Mouse (Mus musculus): ENCODE measurements around the gene Prr29. TPM values are rescaled to one million over a fixed set of nuclear protein-coding genes. Genes with fewer than 3 reads are reported as not detected.

Gene Prr29
- polyA plus RNA-seq, 1 experiment from 2014 or later: not detected

GRCm38 (mm10) chr11:106417860-106418259 is 52.6 kb downstream of the Prr29 start:
- H3K4me2 ChIP-seq (ENCODE audit: low read depth, low read length): no peak overlapping the region

DNA sequence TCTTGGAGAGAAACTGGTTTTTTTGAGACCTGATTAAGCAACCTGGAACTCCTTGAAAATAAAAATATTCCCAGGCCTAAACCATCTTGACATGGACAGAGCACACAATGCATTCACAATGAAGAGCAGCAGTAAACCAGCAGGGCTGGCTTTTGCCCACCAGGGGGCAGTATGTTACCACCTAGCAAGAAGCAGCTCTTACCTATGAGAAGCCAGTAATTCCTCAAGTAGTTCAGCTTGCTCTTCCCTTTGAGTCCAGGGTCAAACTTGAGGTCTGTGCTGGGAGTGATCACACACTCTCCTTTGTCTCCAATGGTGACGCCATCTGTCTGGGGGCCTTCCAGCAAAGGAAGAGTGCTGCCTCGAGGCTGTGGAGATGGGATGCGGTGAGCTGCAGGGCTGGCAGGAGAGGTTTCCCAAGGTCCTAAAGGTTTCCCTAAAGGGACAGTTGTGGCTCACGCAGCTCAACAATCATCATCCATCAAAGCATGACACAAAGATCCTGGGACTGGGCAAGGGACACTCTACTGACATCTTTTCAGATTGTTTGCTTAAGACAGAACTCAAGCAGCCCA is 53.4 kb downstream of the Prr29 start:
- no peaks in the 10 kb centered on the region for H3K9me3 ChIP-seq (ENCODE audit: low read length)
- ATAC-seq (peak; percentile 73), DNase-seq (peak; percentile 89)
- H3K9ac ChIP-seq (replicated peaks): no peak overlapping the region
- no peak overlapping the region for H3K4me3 ChIP-seq (ENCODE audit: low read depth, low read length)
- TF ChIP-seq CTCF (IDR thresholded peaks at IDR 0.05; ENCODE audit: low read depth) (peak; percentile 99), EP300 (IDR thresholded peaks at IDR 0.05; ENCODE audit: low read depth) (no peak)
- H3K4me1 ChIP-seq (ENCODE audit: insufficient read depth): peaks cover 14% of the 10 kb centered on the region
- no peaks in the 10 kb centered on the region for H3K27me3 ChIP-seq (ENCODE audit: insufficient read depth, low read length)
- 44% methylated on average over 4 of the region's 4 CpGs for WGBS (ENCODE audit: insufficient replicate concordance)
- no peak overlapping the region for H3K4me2 ChIP-seq (ENCODE audit: low read depth, low read length)
- peaks cover 24% of the 10 kb centered on the region for H3K36me3 ChIP-seq (replicated peaks; ENCODE audit: insufficient read depth, low read length)
- H3K27ac ChIP-seq (ENCODE audit: low read depth): no peak overlapping the region

More at GRCm38 (mm10) chr11:106417860-106418259, 52.6 kb downstream of the Prr29 start:
- Histone ChIP-seq H3K4me1 (ENCODE audit: insufficient read depth) (peaks cover 14% of the 10 kb centered on the region), H3K27me3 (ENCODE audit: insufficient read depth, low read length) (no peaks in the 10 kb centered on the region), H3K4me3 (ENCODE audit: low read depth, low read length) (no peak overlapping the region), H3K27ac (ENCODE audit: low read depth) (no peak overlapping the region), H3K9me3 (ENCODE audit: low read length) (no peaks in the 10 kb centered on the region), H3K9ac (replicated peaks) (no peak overlapping the region), H3K36me3 (replicated peaks; ENCODE audit: insufficient read depth, low read length) (peaks cover 25% of the 10 kb centered on the region)
- TF ChIP-seq CTCF (IDR thresholded peaks at IDR 0.05; ENCODE audit: low read depth) (no peak), EP300 (IDR thresholded peaks at IDR 0.05; ENCODE audit: low read depth) (no peak)
- ATAC-seq (no peak), DNase-seq (no peak)
- WGBS (ENCODE audit: insufficient replicate concordance): 58% methylated on average over 2 of the region's 2 CpGs

DNA sequence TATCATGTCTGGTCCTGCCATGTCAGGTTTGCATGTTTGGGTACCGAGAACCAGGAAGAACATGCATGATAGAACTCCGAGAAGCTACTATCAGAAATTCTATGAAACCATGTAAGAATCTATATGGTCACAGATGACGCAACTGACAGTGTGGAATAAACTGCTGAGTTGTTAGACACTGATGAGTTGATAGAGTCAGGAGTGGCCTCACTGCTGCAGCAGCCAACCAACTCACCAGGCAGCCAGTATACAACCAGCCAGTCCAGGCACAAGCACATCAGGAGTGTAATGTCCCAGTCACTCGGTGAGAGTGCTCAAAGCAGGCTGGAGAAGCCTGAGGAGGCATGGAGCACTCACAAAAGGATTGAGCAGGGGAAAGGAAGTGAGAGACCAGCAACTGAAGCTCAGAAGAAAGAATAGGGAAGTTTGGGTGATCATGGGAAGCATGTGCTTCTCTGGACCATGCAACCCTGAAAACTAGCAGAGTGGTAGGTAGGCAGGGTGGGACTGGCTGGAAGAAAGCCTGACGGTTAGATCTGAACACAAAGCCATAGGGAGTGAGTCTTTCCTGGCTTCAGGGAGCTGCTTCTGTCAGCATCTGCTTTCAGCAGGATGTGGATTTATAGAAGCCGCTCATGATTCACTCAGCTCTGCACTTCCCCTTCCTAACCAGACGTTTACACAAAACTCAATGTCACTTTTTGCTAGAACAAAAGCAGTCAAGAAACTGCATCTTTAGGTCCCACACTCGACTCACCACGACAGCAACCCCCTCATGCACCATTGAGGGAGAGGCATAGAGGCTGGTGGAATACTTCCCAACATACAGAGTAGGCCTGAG is 54.2 kb downstream of the Prr29 start:
- peaks cover 19% of the 10 kb centered on the region for H3K36me3 ChIP-seq (replicated peaks; ENCODE audit: insufficient read depth, low read length)

DNA sequence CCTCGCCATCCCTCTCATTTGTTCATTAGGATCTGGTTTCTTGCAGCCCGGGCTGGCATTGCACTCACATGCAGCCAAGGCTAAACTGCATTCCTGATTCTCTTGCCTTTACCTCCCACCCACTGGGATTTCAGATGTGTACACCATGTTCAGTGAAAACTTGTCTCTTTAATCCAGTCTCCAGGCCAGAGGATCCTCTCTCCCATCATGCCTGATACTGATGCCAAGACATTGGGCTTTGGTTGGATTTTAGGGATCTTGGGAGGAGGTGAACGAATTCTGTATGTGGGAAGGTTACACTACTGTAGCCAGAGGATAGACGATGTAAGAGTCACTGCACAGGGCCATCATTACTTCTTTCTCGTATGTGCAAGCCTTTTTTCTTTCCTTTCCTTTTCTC is 59.9 kb downstream of the Prr29 start:
- ATAC-seq (no peak), DNase-seq (no peak)
- TF ChIP-seq EP300 (IDR thresholded peaks at IDR 0.05; ENCODE audit: low read depth) (no peak), CTCF (IDR thresholded peaks at IDR 0.05; ENCODE audit: low read depth) (no peak)
- H3K4me2 ChIP-seq (ENCODE audit: low read depth, low read length): no peak overlapping the region
- H3K9ac ChIP-seq (replicated peaks): no peak overlapping the region
- WGBS (ENCODE audit: insufficient replicate concordance): 83% methylated on average over 5 of the region's 5 CpGs
- H3K4me3 ChIP-seq (ENCODE audit: low read depth, low read length): no peak overlapping the region
- no peak overlapping the region for H3K27ac ChIP-seq (ENCODE audit: low read depth)
- no peaks in the 10 kb centered on the region for H3K9me3 ChIP-seq (ENCODE audit: low read length)
- H3K27me3 ChIP-seq (ENCODE audit: insufficient read depth, low read length): no peaks in the 10 kb centered on the region
- H3K4me1 ChIP-seq (ENCODE audit: insufficient read depth): peaks cover 23% of the 10 kb centered on the region
- peaks cover 25% of the 10 kb centered on the region for H3K36me3 ChIP-seq (replicated peaks; ENCODE audit: insufficient read depth, low read length)

More for the DNA sequence above, 54.2 kb downstream of the Prr29 start:
- no peak overlapping the region for H3K4me3 ChIP-seq (ENCODE audit: low read depth, low read length)
- H3K27ac ChIP-seq (ENCODE audit: low read depth): peak overlapping the region; percentile 64
- 0 out of 2 replicates have a peak, but pooled peaks have one; percentile 14 for ATAC-seq
- peaks cover 10% of the 10 kb centered on the region for H3K4me1 ChIP-seq (ENCODE audit: insufficient read depth)
- H3K9ac ChIP-seq (replicated peaks): no peak overlapping the region
- H3K9me3 ChIP-seq (ENCODE audit: low read length): no peaks in the 10 kb centered on the region
- no peak for DNase-seq
- TF ChIP-seq EP300 (IDR thresholded peaks at IDR 0.05; ENCODE audit: low read depth) (no peak), CTCF (IDR thresholded peaks at IDR 0.05; ENCODE audit: low read depth) (no peak)
- H3K4me2 ChIP-seq (ENCODE audit: low read depth, low read length): no peak overlapping the region
- H3K27me3 ChIP-seq (ENCODE audit: insufficient read depth, low read length): no peaks in the 10 kb centered on the region
- WGBS (ENCODE audit: insufficient replicate concordance): 38% methylated on average over 9 of the region's 9 CpGs

DNA sequence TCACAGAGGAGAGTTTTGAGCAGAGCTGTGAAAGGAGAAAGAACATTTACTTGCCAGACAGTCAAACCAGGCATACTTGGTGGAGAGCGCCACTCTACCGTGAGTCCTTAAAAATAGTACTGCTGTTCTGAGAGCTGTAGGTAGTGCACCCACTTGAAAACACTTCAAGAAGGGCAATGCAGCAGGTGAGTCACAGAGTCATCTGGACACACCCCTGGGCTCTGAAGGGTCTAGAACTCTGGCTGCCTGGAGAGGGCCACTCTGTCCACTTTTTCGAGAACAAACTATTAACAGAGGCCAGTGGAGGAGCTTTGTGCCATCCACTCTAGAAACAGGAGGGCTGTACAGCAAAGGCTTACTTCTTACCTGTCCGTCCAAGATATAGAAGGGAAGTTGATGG is 61.2 kb downstream of the Prr29 start:
- H3K4me1 ChIP-seq (ENCODE audit: insufficient read depth): peaks cover 24% of the 10 kb centered on the region
- no peak overlapping the region for H3K4me3 ChIP-seq (ENCODE audit: low read depth, low read length)
- no peaks in the 10 kb centered on the region for H3K27me3 ChIP-seq (ENCODE audit: insufficient read depth, low read length)
- ATAC-seq: no peak
- H3K27ac ChIP-seq (ENCODE audit: low read depth): no peak overlapping the region
- 91% methylated on average over 4 of the region's 4 CpGs for WGBS (ENCODE audit: insufficient replicate concordance)
- H3K9me3 ChIP-seq (ENCODE audit: low read length): no peaks in the 10 kb centered on the region
- H3K36me3 ChIP-seq (replicated peaks; ENCODE audit: insufficient read depth, low read length): peaks cover 25% of the 10 kb centered on the region
- no peak for DNase-seq
- TF ChIP-seq EP300 (IDR thresholded peaks at IDR 0.05; ENCODE audit: low read depth) (no peak), CTCF (IDR thresholded peaks at IDR 0.05; ENCODE audit: low read depth) (no peak)
- no peak overlapping the region for H3K9ac ChIP-seq (replicated peaks)
- H3K4me2 ChIP-seq (ENCODE audit: low read depth, low read length): no peak overlapping the region

Other genes starting within 250 kb of the Prr29 start
- not detected in 2 replicates for gene Gm10840, start 204.6 kb upstream of the Prr29 start, polyA plus RNA-seq (2015; fragmentation: Nextera tagmentation; extraction: Ambion mirVana)
- gene Limd2, start 204.6 kb upstream of the Prr29 start, polyA plus RNA-seq (2015; fragmentation: Nextera tagmentation; extraction: Ambion mirVana): 77.5 and 77.7 TPM in 2 replicates
- gene Strada, start 163.3 kb upstream of the Prr29 start, polyA plus RNA-seq (2015; fragmentation: Nextera tagmentation; extraction: Ambion mirVana): 4.6 and 4.9 TPM in 2 replicates
- gene Ccdc47, start 149.1 kb upstream of the Prr29 start, polyA plus RNA-seq (2015; fragmentation: Nextera tagmentation; extraction: Ambion mirVana): 33.4 and 34.6 TPM in 2 replicates
- gene Ddx42, start 148.5 kb upstream of the Prr29 start, polyA plus RNA-seq (2015; fragmentation: Nextera tagmentation; extraction: Ambion mirVana): 15.9 and 17.8 TPM in 2 replicates
- 21.9 and 22.5 TPM in 2 replicates for gene Ftsj3, start 109.4 kb upstream of the Prr29 start, polyA plus RNA-seq (2015; fragmentation: Nextera tagmentation; extraction: Ambion mirVana)
- gene Psmc5, start 109.3 kb upstream of the Prr29 start, polyA plus RNA-seq (2015; fragmentation: Nextera tagmentation; extraction: Ambion mirVana): 87.0 and 88.8 TPM in 2 replicates
- gene Smarcd2, start 92.5 kb upstream of the Prr29 start, polyA plus RNA-seq (2015; fragmentation: Nextera tagmentation; extraction: Ambion mirVana): 16.4 and 19.5 TPM in 2 replicates
- gene Tcam1, start 88.8 kb upstream of the Prr29 start, polyA plus RNA-seq (2015; fragmentation: Nextera tagmentation; extraction: Ambion mirVana): 0.07 and 0.09 TPM in 2 replicates
- gene Gh, start 63.6 kb upstream of the Prr29 start, polyA plus RNA-seq (2015; fragmentation: Nextera tagmentation; extraction: Ambion mirVana): 0.13 and 0.21 TPM in 2 replicates
- gene Cd79b, start 50.7 kb upstream of the Prr29 start, polyA plus RNA-seq (2015; fragmentation: Nextera tagmentation; extraction: Ambion mirVana): 34.8 and 36.0 TPM in 2 replicates
- 0.04 and 0.06 TPM in 2 replicates for gene Scn4a, start 12.2 kb upstream of the Prr29 start, polyA plus RNA-seq (2015; fragmentation: Nextera tagmentation; extraction: Ambion mirVana)
- 11.4 and 12.6 TPM in 2 replicates for gene Icam2, start 22.6 kb downstream of the Prr29 start, polyA plus RNA-seq (2015; fragmentation: Nextera tagmentation; extraction: Ambion mirVana)
- 1.9 and 2.9 TPM in 2 replicates for gene Ern1, start 122.4 kb downstream of the Prr29 start, polyA plus RNA-seq (2015; fragmentation: Nextera tagmentation; extraction: Ambion mirVana)
- gene Tex2, start 248.0 kb downstream of the Prr29 start, polyA plus RNA-seq (2015; fragmentation: Nextera tagmentation; extraction: Ambion mirVana): 9.9 and 11.3 TPM in 2 replicates

All from liver, postnatal 0 days (tissue).